Mouse (Mus musculus): ENCODE data around the gene Bin2. TPM values are rescaled to one million over a fixed set of nuclear protein-coding genes. Genes with fewer than 3 reads are reported as not detected.

The Bin2 gene
- total and polyA plus RNA-seq, 2 experiments from 2014 or later, result 0.42 to 0.68 TPM

GRCm38 (mm10) chr15:100708433-100709078 lies 39.2 kb upstream of the Bin2 start:
- no peak for TF ChIP-seq CTCF (IDR thresholded peaks at IDR 0.05; ENCODE audit: low read depth)
- TF ChIP-seq EP300 (IDR thresholded peaks at IDR 0.05; ENCODE audit: low read depth), result no peak
- H3K4me2 ChIP-seq (ENCODE audit: low read depth, low read length), result no peak overlapping the region
- DNase-seq (ENCODE audit: low spot score), result no peak
- H3K27ac ChIP-seq (ENCODE audit: low read depth), result no peak overlapping the region
- H3K9ac ChIP-seq (replicated peaks; ENCODE audit: low read depth, low read length), result no peak overlapping the region
- 63% methylated on average over 8 of the region's 8 CpGs for WGBS
- no peak for ATAC-seq (ENCODE audit: insufficient read depth, low read depth)
- H3K36me3 ChIP-seq (replicated peaks; ENCODE audit: control insufficient read depth, insufficient read depth, low read length), result no peaks in the 10 kb centered on the region
- H3K4me1 ChIP-seq (ENCODE audit: control insufficient read depth, insufficient read depth), result no peaks in the 10 kb centered on the region
- no peak overlapping the region for H3K4me3 ChIP-seq (ENCODE audit: low read depth, low read length)
- peaks cover 9% of the 10 kb centered on the region for H3K27me3 ChIP-seq (ENCODE audit: control insufficient read depth, insufficient read depth, low read length)
- H3K9me3 ChIP-seq (replicated peaks; ENCODE audit: control insufficient read depth, low read length), result no peaks in the 10 kb centered on the region

GRCm38 (mm10) chr15:100706226-100706625 lies 36.9 kb upstream of the Bin2 start:
- H3K9me3 ChIP-seq (replicated peaks; ENCODE audit: control insufficient read depth, low read length), result no peaks in the 10 kb centered on the region
- TF ChIP-seq EP300 (IDR thresholded peaks at IDR 0.05; ENCODE audit: low read depth) (no peak), CTCF (IDR thresholded peaks at IDR 0.05; ENCODE audit: low read depth) (no peak)
- peaks cover 12% of the 10 kb centered on the region for H3K27me3 ChIP-seq (ENCODE audit: control insufficient read depth, insufficient read depth, low read length)
- DNase-seq (ENCODE audit: low spot score) (no peak), ATAC-seq (ENCODE audit: insufficient read depth, low read depth) (peak; percentile 44; the same call in 1 of the 2 replicates)
- no peaks in the 10 kb centered on the region for H3K36me3 ChIP-seq (replicated peaks; ENCODE audit: control insufficient read depth, insufficient read depth, low read length)
- H3K9ac ChIP-seq (replicated peaks; ENCODE audit: low read depth, low read length), result no peak overlapping the region
- H3K4me2 ChIP-seq (ENCODE audit: low read depth, low read length), result no peak overlapping the region
- no peak overlapping the region for H3K4me3 ChIP-seq (ENCODE audit: low read depth, low read length)
- WGBS, result 42% methylated on average over 8 of the region's 8 CpGs
- H3K27ac ChIP-seq (ENCODE audit: low read depth), result 0 out of 2 replicates have a peak overlapping the region, but pooled peaks have one; percentile 3
- H3K4me1 ChIP-seq (ENCODE audit: control insufficient read depth, insufficient read depth), result no peaks in the 10 kb centered on the region

GRCm38 (mm10) chr15:100705376-100705775 lies 36.0 kb upstream of the Bin2 start:
- Histone ChIP-seq H3K36me3 (replicated peaks; ENCODE audit: control insufficient read depth, insufficient read depth, low read length) (no peaks in the 10 kb centered on the region), H3K4me3 (ENCODE audit: low read depth, low read length) (no peak overlapping the region), H3K4me1 (ENCODE audit: control insufficient read depth, insufficient read depth) (no peaks in the 10 kb centered on the region), H3K27me3 (ENCODE audit: control insufficient read depth, insufficient read depth, low read length) (peaks cover 12% of the 10 kb centered on the region), H3K4me2 (ENCODE audit: low read depth, low read length) (no peak overlapping the region), H3K27ac (ENCODE audit: low read depth) (no peak overlapping the region), H3K9me3 (replicated peaks; ENCODE audit: control insufficient read depth, low read length) (no peaks in the 10 kb centered on the region), H3K9ac (replicated peaks; ENCODE audit: low read depth, low read length) (no peak overlapping the region)
- WGBS, result 80% methylated on average over 1 of the region's 1 CpGs
- no peak for DNase-seq (ENCODE audit: low spot score)
- TF ChIP-seq EP300 (IDR thresholded peaks at IDR 0.05; ENCODE audit: low read depth) (no peak), CTCF (IDR thresholded peaks at IDR 0.05; ENCODE audit: low read depth) (no peak)
- ATAC-seq (ENCODE audit: insufficient read depth, low read depth), result no peak

GRCm38 (mm10) chr15:100703913-100704312 lies 34.6 kb upstream of the Bin2 start:
- Histone ChIP-seq H3K4me1 (ENCODE audit: control insufficient read depth, insufficient read depth) (no peaks in the 10 kb centered on the region), H3K36me3 (replicated peaks; ENCODE audit: control insufficient read depth, insufficient read depth, low read length) (no peaks in the 10 kb centered on the region), H3K9me3 (replicated peaks; ENCODE audit: control insufficient read depth, low read length) (no peaks in the 10 kb centered on the region), H3K27ac (ENCODE audit: low read depth) (no peak overlapping the region), H3K9ac (replicated peaks; ENCODE audit: low read depth, low read length) (no peak overlapping the region; the same call in 1 of the 2 replicates), H3K27me3 (ENCODE audit: control insufficient read depth, insufficient read depth, low read length) (peaks cover 12% of the 10 kb centered on the region), H3K4me3 (ENCODE audit: low read depth, low read length) (no peak overlapping the region), H3K4me2 (ENCODE audit: low read depth, low read length) (no peak overlapping the region)
- DNase-seq (ENCODE audit: low spot score) (no peak), ATAC-seq (ENCODE audit: insufficient read depth, low read depth) (no peak)
- TF ChIP-seq CTCF (IDR thresholded peaks at IDR 0.05; ENCODE audit: low read depth) (no peak), EP300 (IDR thresholded peaks at IDR 0.05; ENCODE audit: low read depth) (no peak)
- WGBS, result 10% methylated on average over 17 of the region's 17 CpGs

- Histone ChIP-seq H3K27ac (ENCODE audit: low read depth) (no peak overlapping the region), H3K4me2 (ENCODE audit: low read depth, low read length) (no peak overlapping the region), H3K4me1 (ENCODE audit: control insufficient read depth, insufficient read depth) (no peaks in the 10 kb centered on the region), H3K4me3 (ENCODE audit: low read depth, low read length) (no peak overlapping the region), H3K27me3 (ENCODE audit: control insufficient read depth, insufficient read depth, low read length) (peaks cover 12% of the 10 kb centered on the region), H3K36me3 (replicated peaks; ENCODE audit: control insufficient read depth, insufficient read depth, low read length) (no peaks in the 10 kb centered on the region), H3K9ac (replicated peaks; ENCODE audit: low read depth, low read length) (no peak overlapping the region), H3K9me3 (replicated peaks; ENCODE audit: control insufficient read depth, low read length) (no peaks in the 10 kb centered on the region)
- TF ChIP-seq EP300 (IDR thresholded peaks at IDR 0.05; ENCODE audit: low read depth), result no peak
- no peak for TF ChIP-seq CTCF (IDR thresholded peaks at IDR 0.05; ENCODE audit: low read depth)
- WGBS, result 68% methylated on average over 6 of the region's 6 CpGs
- DNase-seq (ENCODE audit: low spot score) (no peak), ATAC-seq (ENCODE audit: insufficient read depth, low read depth) (no peak)
Observed at GRCm38 (mm10) chr15:100701856-100702255, 32.5 kb upstream of the Bin2 start.

GRCm38 (mm10) chr15:100701108-100701507 lies 31.8 kb upstream of the Bin2 start:
- Histone ChIP-seq H3K4me1 (ENCODE audit: control insufficient read depth, insufficient read depth) (no peaks in the 10 kb centered on the region), H3K9ac (replicated peaks; ENCODE audit: low read depth, low read length) (no peak overlapping the region), H3K4me2 (ENCODE audit: low read depth, low read length) (no peak overlapping the region), H3K9me3 (replicated peaks; ENCODE audit: control insufficient read depth, low read length) (no peaks in the 10 kb centered on the region), H3K27me3 (ENCODE audit: control insufficient read depth, insufficient read depth, low read length) (peaks cover 12% of the 10 kb centered on the region), H3K27ac (ENCODE audit: low read depth) (no peak overlapping the region), H3K4me3 (ENCODE audit: low read depth, low read length) (no peak overlapping the region), H3K36me3 (replicated peaks; ENCODE audit: control insufficient read depth, insufficient read depth, low read length) (no peaks in the 10 kb centered on the region)
- ATAC-seq (ENCODE audit: insufficient read depth, low read depth), result no peak
- WGBS, result 54% methylated on average over 10 of the region's 10 CpGs
- DNase-seq (ENCODE audit: low spot score), result no peak
- TF ChIP-seq EP300 (IDR thresholded peaks at IDR 0.05; ENCODE audit: low read depth), result no peak
- no peak for TF ChIP-seq CTCF (IDR thresholded peaks at IDR 0.05; ENCODE audit: low read depth)
